Mouse (Mus musculus): ENCODE data around the gene Arvcf.

The Arvcf gene

DNA sequence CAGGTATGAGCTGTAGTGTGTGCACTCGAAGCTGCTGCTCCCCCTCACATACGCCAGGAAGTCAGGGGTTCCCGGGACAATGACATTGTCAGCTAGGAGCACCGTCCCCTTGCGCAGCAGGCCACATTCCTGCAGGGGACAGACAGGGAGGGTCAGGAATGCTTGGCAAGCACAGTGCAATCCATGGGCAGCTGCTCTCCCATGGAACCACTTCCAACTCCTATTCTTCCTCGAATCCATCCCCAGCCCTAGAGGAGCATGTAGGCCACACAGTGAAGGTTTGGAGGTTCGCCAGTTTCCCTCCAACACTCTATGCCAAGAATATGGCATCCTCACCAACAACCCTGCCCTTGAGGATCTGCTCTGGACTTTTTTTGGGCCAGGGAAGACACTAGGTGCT is 59.9 kb downstream of the Arvcf start:
- in situ Hi-C loops (cut with MboI, MseI): no loop called here

DNA sequence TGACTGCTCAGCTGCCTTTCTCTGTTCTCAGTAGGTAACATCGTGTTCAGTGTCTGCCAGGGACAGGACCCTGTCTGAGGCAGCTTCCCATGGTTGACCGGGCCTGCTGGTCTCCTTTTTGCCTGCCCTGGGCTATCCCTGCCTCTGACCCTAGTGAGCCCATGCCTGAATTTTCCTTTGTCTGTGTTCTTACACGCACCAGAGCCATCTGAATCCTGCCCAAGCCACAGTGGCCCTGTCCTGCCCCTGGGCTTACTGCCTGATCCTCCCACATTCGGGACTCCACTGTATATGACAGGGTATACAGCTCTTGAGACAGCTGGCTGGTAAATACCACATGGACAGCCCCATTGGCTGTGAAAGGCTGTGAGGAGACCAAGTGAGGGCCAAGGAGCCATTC is 61.8 kb downstream of the Arvcf start:
- in situ Hi-C loops (cut with MboI, MseI): no loop called here

GRCm38 (mm10) chr16:18410418-18410817 is 62.4 kb downstream of the Arvcf start:
- in situ Hi-C loops (cut with MboI, MseI): no loop called here

DNA sequence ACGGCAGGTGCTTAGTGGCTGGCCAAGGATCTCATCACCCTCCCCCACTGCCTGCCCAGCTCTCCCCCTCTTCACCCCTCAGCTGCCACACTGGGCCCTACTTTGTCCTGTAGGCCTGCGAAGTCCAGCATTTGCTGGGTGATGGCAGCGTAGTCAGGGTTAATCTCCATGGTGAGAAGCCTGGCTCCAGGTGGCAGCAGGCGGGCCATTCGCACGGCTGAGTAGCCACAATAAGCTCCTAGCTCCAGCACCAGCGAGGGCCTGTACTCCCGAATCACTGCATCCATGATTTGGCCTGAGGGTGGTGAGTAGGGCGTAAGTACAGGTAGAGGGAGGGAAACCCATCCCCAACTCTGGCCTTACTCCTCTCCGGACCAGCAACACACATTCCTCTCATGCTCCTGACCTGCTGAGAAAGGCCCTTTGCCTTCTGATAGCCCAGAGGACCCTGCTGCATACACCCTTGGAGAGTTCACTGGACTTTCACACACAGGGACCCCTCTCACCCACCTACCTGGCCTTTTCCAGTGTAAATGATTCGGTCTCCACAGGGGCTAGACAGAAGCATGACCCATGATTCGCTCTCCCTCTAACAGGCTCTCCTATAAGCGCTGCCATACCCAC is 63.2 kb downstream of the Arvcf start:
- in situ Hi-C loops (cut with MboI, MseI): no loop called here

GRCm38 (mm10) chr16:18411802-18412476 is 64.0 kb downstream of the Arvcf start:
- in situ Hi-C loops (cut with MboI, MseI): no loop called here

DNA sequence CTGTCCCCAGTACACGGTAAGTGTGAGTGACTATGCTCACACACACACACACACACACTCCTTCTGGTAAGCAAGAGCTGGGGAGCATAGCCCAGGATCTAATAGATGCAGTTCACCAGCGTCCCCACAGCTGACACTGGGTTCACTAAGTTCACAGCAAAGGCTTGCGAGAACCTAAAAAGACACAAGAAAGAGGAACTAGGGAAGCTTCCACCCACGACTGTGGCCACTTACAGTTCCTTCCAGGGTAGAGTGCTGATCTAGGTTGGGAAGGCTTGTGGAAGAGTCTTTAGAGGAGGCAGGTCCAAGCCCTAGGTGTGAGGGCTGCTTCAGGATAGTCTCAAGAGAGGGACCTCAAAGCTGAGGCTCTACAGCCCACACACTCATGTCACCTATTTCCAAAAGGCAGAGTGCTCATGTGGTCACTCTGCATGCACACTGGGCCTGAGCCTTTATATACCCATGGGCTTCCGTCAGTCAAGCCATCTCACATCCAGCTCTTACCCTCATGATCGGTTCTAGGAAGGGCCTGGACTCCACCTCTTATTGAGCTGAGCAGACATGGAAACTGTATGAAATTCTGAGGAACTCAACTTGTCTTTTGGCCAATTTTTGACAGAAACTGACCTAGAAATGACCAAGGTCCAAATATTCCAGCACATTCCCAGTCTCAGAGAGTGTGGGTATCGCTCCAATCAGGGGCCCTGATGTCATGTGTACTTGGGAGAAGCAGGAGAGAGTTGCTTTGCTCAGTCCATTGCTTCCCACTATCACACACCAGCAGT is 65.2 kb downstream of the Arvcf start:
- in situ Hi-C loops (cut with MboI, MseI): no loop called here

GRCm38 (mm10) chr16:18416094-18416761 is 68.2 kb downstream of the Arvcf start:
- in situ Hi-C loops (cut with MboI, MseI): no loop called here

DNA sequence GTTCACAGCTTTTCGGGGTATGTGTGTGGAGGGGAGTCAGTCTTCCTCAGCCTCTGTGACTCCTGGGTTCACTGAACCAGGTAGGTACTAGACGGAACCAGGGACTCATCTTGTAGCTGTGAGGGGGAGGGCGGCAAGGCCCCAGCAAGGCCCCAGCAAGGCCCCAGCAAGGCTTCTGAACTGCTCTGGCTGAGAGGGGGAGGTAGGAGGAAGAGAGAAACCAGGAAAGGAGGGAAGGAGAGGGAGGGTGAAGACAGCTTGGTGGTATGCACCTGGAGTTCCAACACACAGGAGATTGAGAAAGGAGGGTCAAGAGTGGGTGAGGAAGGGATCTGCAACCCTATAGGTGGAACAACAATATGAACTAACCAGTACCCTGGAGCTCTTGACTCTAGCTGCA is 68.9 kb downstream of the Arvcf start:
- in situ Hi-C loops (cut with MboI, MseI): no loop called here

- in situ Hi-C loops (cut with MboI, MseI): no loop called here
These were observed 69.5 kb downstream of the Arvcf start for GRCm38 (mm10) chr16:18417491-18417890.

DNA sequence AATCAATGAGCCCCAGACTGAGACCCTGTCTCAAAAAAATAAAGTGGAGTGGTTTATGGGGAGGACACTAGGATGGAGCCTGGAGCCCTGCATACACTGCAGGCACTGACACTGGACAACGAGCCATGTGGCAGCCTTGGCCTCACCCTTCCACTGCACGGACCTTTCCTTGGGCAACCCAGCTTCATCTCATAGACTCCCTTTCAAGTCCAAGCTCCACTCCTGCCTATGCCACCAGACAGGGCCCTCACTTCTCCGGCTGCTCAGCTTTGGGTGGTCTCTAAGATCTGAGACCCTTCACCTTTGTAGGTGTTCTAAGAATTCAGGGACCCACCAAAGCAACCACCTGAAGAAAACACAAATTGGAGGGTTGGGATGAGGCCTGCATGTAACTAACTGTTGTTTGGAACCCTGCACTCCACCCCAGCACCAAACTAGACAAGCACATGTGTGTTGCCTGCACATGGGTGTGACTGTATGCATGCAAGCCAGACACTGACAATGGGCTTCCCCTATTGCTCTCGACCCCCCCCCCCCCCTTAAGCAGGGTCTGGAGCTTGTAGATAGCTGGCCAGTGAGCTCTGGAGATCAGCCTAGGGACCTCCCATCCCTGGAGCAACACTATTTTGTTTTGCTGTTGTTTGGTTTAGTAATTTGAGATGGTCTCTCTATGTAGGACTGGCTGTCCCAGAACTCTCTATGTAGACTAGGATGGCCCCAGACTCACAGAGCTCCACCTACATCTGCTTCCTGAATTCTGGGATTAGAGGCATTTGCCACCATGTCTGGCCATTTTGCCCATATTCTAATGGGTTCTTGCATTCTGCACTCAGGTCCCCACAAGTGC is 71.0 kb downstream of the Arvcf start:
- in situ Hi-C loops (cut with MboI, MseI): no loop called here

- in situ Hi-C loops (cut with MboI, MseI): no loop called here
These were observed 71.6 kb downstream of the Arvcf start for GRCm38 (mm10) chr16:18419603-18420026.

DNA sequence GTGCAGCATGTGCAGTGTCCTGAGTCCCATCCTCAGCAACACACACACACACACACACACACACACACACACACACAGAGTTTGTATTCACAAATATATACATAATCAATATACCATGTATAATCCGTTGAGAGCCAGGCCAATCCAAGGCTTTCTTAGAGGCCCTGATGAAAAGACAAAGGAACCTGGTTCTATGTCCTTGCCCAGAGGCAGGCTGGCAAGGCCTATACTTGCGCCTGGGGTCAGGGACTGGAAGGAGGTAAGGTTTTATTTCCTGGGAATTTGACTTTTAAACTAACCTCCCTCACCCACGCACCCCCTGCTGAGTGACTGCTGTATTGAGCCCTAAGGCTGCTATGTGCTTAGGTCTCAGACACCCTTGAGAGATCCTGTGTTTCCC is 72.6 kb downstream of the Arvcf start:
- in situ Hi-C loops (cut with MboI, MseI): no loop called here

DNA sequence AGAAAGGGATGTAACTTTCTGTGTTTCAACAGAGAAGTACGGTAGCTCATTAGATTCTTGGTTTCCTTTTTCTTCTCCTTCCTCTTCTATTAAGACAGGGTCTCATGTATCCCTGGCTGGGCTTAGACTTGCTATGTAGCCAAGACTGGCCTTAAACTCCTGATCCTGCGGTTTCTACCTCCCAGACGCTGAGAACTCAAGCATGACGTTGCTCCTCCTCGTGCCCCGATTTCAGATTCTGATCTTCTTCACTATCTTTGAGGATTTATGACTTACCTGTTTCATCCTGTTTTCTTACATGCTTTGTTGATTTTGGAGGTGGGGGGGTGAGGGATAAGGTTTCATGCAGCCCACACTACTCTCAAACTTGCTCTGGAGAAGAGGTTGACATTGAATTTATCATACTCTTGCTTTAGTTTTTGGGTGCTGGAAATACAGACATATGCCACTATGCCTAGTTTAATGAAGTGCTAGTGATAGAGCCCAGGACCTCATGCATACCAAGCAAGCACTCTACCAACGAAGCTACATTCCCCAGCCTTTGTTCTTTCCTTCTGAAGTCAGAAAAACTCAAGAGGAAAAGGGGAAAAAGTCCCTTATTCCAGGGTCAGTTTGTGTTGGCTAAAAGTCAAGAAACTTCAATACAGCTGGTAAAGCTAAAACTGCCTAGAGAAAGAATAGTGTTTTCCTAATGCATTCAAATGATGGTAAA is 75.4 kb downstream of the Arvcf start:
- in situ Hi-C loops (cut with MboI, MseI): no loop called here

GRCm38 (mm10) chr16:18423915-18424265 is 75.9 kb downstream of the Arvcf start:
- in situ Hi-C loops (cut with MboI, MseI): no loop called here

DNA sequence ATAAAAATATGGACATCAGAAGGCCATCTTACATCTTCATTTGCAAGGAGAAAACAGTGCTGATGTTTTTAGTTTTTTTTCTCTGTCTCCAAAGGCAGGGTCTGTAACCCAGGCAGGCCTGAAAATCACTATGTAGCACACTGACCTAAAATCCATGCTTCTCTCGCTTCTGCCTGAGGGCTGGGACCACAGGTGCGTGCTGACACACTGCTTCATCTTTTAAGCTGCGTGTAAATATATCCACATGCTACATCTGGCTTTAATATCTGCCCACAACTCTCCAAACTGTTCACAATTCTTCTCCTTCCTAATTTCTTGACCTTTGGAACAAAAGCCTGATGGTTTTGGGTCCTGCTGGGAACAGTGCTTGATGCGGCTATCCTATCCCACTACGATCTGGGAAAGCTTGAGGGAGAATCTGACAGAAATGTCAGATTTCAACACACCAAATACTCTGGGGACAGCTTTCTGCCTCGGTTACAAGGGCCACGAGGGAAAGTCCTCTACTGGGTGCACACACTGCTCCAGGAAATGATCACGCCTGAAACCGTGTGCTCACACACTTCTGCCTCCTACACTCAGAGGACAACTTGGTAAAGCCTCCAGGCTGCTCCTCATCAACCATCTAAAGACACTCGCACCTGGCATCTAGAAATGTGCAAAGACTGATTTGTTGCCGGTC is 76.5 kb downstream of the Arvcf start:
- in situ Hi-C loops (cut with MboI, MseI): no loop called here

DNA sequence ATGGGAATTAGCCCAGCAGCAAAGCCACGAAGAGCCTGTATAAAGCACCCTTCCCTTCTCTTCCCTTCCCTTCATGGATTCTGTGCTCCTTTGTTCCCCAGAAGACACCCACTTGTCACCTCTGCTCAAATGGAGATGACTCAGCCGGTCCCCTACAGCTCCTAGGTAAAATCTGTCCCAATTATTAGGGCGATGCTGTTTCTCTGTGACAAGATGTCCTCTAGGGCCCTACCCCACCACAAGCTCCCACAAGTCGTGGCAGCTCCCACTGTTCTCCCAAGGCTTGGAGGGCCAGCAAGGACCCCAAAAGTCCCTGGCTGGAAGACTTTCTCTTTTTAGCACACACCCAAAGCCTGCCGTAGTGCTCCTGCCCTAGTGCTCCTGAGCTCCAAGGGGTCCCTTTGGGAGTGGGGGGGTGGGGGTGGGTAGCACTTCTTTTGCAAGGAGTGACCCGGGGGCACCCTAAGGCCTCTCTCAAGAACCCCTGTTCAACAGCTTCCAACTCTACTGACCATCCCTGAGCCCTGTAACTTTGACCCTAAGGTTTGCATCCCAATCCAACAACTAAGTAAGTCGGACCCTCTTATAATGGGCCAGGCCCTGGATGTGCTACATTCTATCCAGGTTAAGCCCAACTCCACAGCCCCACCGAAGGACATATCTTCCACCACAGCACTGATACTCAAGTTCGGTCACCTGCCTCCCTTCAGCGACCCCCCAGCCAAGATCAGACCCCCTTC is 77.7 kb downstream of the Arvcf start:
- in situ Hi-C loops (cut with MboI, MseI): no loop called here

DNA sequence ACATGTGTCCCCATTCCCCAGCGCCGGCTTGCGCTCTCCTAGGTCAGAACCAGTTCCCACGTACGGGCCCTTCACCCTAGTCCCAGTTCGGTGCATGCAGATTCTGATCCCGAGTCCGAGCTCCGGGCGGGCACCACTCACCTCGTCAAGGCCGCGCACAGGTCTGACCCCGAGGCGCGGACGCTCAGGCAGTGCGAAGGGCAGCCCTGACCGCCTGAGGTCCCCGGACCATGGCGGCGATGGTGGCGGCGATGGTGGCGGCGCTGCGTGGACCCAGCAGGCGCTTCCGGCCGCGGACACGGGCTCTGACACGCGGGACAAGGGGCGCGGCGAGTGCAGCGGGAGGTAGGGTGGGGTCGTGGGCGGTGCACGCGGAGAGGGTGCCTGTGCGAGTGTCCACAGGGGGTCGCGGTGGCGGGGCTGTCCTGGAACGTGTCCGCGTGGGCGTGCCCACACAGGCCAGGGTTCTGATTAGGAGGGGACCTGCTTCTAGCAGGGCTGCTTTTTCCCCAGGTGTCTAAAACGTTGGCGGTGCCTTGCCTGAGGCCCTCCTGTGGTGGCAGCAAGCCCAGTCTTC is 78.3 kb downstream of the Arvcf start, which contains the start of gene Txnrd2:
Txnrd2 (plus strand) TSS at position 170 of the 577 bp plus-strand sequence.
- in situ Hi-C loops (cut with MboI, MseI): no loop called here

DNA sequence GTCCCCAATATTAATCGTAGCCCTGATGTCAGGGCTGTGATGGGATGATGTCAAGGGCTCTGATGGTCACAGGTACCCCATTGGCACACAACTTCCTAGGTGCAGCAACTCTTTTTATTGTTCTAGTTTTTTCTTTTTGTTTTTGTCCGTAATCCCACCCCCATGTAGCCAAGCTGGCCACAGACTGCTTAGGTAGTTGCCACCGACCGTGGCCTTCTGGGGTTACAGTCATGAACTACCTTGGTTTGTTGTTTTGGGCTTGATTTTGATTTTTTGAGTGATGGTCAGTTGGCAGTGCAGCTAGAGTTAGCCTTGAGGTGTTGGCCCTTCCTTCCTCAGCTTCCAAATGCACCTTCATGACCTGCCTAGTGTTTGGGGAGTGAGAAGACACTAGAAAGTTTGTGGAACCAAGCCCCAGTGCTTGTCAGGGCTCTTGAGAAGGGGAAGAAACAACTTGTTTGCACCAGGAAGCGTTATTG is 78.9 kb downstream of the Arvcf start, which contains the start of gene Comt:
Comt (minus strand) TSS at position 51 of the 479 bp plus-strand sequence.
- in situ Hi-C loops (cut with MboI, MseI): no loop called here

DNA sequence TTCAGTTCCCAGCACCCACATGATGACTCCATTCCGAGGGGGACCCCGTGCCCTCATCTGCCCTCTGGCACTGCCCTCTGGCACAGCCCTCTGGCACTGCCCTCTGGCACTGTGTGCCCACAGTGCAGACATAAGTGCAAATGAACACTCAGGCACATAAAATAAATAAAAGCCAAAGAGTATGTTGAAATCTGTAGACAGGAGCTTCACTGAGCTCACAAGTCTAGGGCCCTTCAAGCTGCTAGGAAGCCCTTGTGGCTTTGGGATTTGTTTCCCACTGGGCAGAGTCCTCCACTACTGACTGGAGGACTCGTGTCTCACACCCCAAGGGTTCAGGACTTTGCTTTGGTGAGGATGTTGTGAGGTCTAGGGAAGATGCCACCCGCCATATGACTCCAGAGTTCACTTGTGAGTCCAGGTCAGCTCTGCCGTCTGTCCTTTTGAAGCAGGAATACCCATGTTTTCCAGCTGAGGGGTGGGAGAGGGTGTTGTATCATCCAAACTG is 80.1 kb downstream of the Arvcf start:
- in situ Hi-C loops (cut with MboI, MseI): no loop called here
